ENCODE assay signal across 13 mouse cellular contexts in genomic region chr17:56651801-56652200, GRCm38 (mm10). TPM values are rescaled to one million over a fixed set of nuclear protein-coding genes. Genes with fewer than 3 reads are reported as not detected.
DNase-seq lines count a peak whose midpoint lies in the region; ATAC-seq lines count a peak whose summit lies in the region.
"Had no signal": no experiment of that assay in that cellular context is flagged by ENCODE, and none has a peak within 500 bp of the region (broad histone marks: within the 10 kb centered on the region; RNA-seq: fewer than 3 reads in every experiment).

No protein-coding gene starts in this region.

- intact Hi-C loops in left cerebral cortex, postnatal 4 days (cut with DNase I) = no loop called here

- ATAC-seq in inflammation-experienced regulatory T-cells, adult 6 months = no peak

- peak; percentile 18 for DNase-seq in left cerebral cortex, postnatal 4 days
- no peak for DNase-seq in left cerebral cortex, adult 11 months (ENCODE audit: low spot score)
- DNase-seq in adipocyte (ENCODE audit: low spot score) = peak; percentile 41
- peak; percentile 51 for DNase-seq in kidney, postnatal 14 days
- DNase-seq in lung, postnatal 14 days = peak; percentile 4
- no peak for DNase-seq in thymus, postnatal 4 days
- DNase-seq in thymus, adult 18-20 months = no peak
- DNase-seq: adrenal gland, postnatal 25 days; cerebellum, adult 9-10 months; gastrocnemius, adult 2 months; heart, postnatal 4 days had no signal

RNA-seq across cellular contexts. Expression of gene Ranbp3, which starts 21.3 kb away (rescaled TPM):
- 100 to 1,000 TPM; 102 to 112 TPM for total RNA-seq in left cerebral cortex, postnatal 4 days (2021)
- 10 to 100 TPM; 54.4 to 59.4 (median 58.4) TPM for polyA plus RNA-seq in inflammation-experienced regulatory T-cells, adult 6 months (2017; shearing (Covaris generic))

RNA-seq across cellular contexts. Expression of gene Catsperd, which starts 23.9 kb away (rescaled TPM):
- 1 to 10 TPM; 1.3 to 2.2 TPM for total RNA-seq in left cerebral cortex, postnatal 4 days (2021)
- 1 to 10 TPM in 2 of 3 experiments, under 1 TPM in 1; 0.68 to 3.9 (median 3.3) TPM for polyA plus RNA-seq in inflammation-experienced regulatory T-cells, adult 6 months (2017; shearing (Covaris generic))
- polyA plus RNA-seq: erythroblast, embryonic 14.5 days had no signal

RNA-seq across cellular contexts. Expression of gene Lonp1, which starts 25.1 kb away (rescaled TPM):
- 10 to 100 TPM; 61.5 to 63.4 TPM for total RNA-seq in left cerebral cortex, postnatal 4 days (2021)
- polyA plus RNA-seq in inflammation-experienced regulatory T-cells, adult 6 months (2017; shearing (Covaris generic)) = 1 to 10 TPM; 7.5 to 8.1 (median 8.1) TPM

RNA-seq across cellular contexts. Expression of gene Rpl36, which starts 38.6 kb away (rescaled TPM):
- 100 to 1,000 TPM; 563 to 595 TPM for total RNA-seq in left cerebral cortex, postnatal 4 days (2021)
- 1,000 to 10,000 TPM; 2,478 to 5,003 (median 4,913) TPM for polyA plus RNA-seq in inflammation-experienced regulatory T-cells, adult 6 months (2017; shearing (Covaris generic))

RNA-seq across cellular contexts. Expression of gene 2410015M20Rik, which starts 42.2 kb away (rescaled TPM):
- 100 to 1,000 TPM; 119 to 135 TPM for total RNA-seq in left cerebral cortex, postnatal 4 days (2021)
- polyA plus RNA-seq in inflammation-experienced regulatory T-cells, adult 6 months (2017; shearing (Covaris generic)) = 100 to 1,000 TPM; 203 to 308 (median 286) TPM

Comparison
In these comparisons a context has a peak if more than half of its experiments do, and no peak if none do; other contexts are left out.
1. DNase-seq: peak in left cerebral cortex, postnatal 4 days (single experiment), adipocyte (single experiment), kidney, postnatal 14 days (single experiment) and lung, postnatal 14 days (single experiment); none in left cerebral cortex, adult 11 months (single experiment), thymus, postnatal 4 days (single experiment) and thymus, adult 18-20 months (0 of 2).